Mouse (Mus musculus): ENCODE data around the gene Gm3327.
"Not testable (repeated sequence)": the region's sequence is repeated elsewhere in the genome, so short reads cannot be mapped to it uniquely, and the experiment has no call there.

The Gm3327 gene

GRCm38 (mm10) chr14:44123551-44123950, at the start of gene Gm3327:
TSS of gene Gm3327 (plus strand) at chr14:44123851.
- not testable (repeated sequence) for DNase-seq

GRCm38 (mm10) chr14:44077785-44078341, 45.8 kb upstream of the Gm3327 start:
- DNase-seq = peak; percentile 34

GRCm38 (mm10) chr14:44086588-44086987, 37.1 kb upstream of the Gm3327 start:
- DNase-seq = not testable (repeated sequence)

- DNase-seq = not testable (repeated sequence)
These were observed 36.1 kb upstream of the Gm3327 start for GRCm38 (mm10) chr14:44087535-44087934.

- DNase-seq = peak; percentile 21
These were observed 32.1 kb upstream of the Gm3327 start for GRCm38 (mm10) chr14:44091524-44091923.

GRCm38 (mm10) chr14:44094445-44094844, 29.2 kb upstream of the Gm3327 start:
- DNase-seq = not testable (repeated sequence)

GRCm38 (mm10) chr14:44100030-44100429, 23.6 kb upstream of the Gm3327 start:
- not testable (repeated sequence) for DNase-seq

- peak; percentile 5 for DNase-seq
These were observed 21.3 kb upstream of the Gm3327 start, which contains the start of gene Ear2 for GRCm38 (mm10) chr14:44102354-44102753. TSS of gene Ear2 (plus strand) at chr14:44102654.

GRCm38 (mm10) chr14:44110981-44111380, 12.7 kb upstream of the Gm3327 start:
- no peak for DNase-seq
